Mouse (Mus musculus): ENCODE data around the gene Lmna.
A peak's percentile ranks its signal among the peaks of the same experiment; 100 is the strongest.

The Lmna gene

DNA sequence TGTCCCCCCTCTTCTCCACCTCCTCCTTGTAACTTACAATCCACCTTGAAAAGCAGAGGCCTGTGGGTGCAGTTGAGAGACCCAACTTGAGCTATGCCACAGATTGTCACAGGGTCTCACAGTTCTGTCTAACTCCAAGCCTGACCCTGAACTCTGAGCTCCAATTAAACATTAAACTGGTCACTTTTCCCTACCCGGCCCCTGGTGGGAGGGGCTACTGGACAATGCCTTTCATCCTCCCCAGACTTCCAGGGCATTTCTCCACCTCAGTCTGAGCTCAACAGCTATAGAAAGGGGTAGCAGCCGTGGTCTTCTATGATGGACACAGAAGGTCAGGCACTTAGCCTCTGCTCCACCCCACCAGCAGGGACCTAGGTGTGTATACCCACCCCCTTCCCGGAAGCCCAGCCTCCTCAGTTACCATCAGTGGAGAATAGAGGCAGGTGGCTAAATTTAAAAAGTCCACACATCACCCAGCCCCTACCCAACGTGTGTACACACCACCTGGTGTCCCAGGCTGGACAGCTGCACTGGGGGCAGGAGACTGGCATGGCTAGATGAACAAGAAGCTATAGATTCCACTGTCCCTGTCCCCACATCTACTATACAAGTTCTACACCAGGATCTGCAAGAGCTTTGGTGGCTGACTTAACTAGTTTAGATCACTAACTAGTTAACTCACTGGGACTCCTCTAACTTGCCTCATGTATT lies 8.9 kb downstream of the Lmna start:
- DNase-seq (ENCODE audit: low spot score): no peak

DNA sequence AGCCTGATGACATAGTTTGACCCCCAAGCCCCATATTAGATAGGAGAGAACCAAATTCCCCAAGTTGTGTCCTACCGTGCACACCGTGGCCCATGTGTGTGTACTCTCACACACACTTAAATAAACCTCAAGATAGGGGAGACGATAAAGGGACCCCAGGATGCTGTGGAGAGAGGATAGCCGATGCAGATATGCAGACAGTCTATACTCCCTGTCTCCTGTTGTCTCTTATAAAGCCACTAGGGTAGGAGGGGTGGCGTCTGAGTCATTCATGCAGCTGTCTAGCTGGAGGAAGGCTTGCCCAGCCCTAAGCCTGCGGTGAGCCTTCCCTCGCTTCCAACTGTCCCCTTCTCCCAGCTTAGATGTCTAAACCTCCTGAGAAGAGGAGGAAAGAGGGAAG lies 9.7 kb downstream of the Lmna start:
- no peak for DNase-seq (ENCODE audit: low spot score)

DNA sequence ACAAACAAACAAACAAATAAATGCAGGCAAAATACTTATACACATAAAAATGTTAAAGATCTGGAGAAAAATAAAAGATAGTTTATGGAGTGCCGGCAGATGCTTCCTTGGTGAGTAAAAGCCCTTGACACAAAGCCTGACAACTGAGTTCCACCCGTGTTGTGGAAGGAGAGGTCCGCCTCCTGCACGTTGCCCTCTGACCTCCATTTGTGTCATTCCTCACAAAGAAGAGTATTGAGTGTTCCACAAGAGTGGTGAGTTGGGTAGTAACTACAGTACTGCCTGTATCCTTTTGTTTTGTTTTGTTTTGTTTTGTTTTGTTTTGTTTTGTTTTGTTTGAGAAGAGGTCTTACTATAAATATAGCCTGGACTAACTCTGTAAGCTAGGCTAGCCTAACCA lies 10.2 kb downstream of the Lmna start:
- DNase-seq (ENCODE audit: low spot score): no peak

DNA sequence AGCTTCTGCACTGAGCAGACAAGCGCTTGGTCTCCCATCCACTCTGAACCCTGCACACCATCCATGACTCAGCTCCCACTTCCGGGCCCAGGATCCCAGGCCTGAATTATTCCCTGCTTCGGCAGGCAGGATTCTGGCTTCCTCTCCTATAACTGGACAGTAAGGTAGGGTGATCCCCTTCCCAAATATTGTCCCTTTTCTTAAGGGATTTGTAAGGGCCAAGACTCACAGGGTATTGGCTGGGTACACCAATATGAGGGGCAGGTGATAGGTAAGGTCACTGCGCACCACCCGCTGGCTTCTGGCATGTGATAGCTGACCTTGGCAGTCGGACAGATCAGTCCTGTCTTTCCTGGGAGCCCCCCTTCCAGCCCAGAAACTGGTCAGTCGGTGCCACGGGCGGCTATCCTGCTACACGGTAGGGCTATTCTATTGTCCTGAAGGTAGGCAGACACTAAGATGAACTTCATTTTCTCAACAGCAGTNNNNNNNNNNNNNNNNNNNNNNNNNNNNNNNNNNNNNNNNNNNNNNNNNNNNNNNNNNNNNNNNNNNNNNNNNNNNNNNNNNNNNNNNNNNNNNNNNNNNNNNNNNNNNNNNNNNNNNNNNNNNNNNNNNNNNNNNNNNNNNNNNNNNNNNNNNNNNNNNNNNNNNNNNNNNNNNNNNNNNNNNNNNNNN lies 13.9 kb downstream of the Lmna start:
- no peak for DNase-seq (ENCODE audit: low spot score)

DNA sequence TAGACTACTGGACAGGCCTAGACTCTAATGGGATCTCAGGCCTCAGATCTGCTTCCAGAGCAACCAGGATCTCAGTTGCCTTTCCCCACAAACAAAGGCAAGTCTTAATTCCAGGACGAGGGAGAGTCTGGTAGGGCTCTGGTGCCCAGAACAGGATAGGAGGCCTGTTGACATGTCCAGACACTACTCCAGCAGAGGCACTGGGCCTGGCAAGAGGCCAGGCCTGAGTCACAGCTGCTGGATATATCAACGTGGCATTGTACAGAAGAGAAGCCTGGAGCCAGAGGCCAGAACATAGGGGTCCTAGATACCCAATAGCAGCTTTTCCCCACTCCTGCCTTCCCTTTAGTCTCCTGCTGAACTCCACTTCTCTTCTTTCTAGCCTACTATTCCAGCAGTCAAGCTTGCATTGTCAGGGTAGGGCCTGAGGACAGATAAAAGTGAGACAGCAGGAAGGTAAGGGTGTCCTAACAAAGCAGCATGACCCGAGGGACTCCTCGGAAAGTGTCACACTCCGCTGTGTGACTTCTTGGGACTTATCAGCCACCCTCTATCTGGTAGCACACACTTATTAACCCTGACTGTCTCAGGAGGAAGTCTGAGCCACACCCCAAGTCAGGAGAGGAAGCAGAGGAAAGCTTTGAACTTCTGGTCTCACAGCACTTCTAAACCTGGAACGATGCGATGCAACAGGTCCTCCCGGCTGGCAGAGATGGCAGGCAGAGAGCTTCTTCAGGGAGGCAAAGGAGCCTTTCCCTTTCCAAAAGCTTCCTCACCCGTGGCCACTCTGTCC lies 14.7 kb downstream of the Lmna start:
- DNase-seq (ENCODE audit: low spot score): no peak

DNA sequence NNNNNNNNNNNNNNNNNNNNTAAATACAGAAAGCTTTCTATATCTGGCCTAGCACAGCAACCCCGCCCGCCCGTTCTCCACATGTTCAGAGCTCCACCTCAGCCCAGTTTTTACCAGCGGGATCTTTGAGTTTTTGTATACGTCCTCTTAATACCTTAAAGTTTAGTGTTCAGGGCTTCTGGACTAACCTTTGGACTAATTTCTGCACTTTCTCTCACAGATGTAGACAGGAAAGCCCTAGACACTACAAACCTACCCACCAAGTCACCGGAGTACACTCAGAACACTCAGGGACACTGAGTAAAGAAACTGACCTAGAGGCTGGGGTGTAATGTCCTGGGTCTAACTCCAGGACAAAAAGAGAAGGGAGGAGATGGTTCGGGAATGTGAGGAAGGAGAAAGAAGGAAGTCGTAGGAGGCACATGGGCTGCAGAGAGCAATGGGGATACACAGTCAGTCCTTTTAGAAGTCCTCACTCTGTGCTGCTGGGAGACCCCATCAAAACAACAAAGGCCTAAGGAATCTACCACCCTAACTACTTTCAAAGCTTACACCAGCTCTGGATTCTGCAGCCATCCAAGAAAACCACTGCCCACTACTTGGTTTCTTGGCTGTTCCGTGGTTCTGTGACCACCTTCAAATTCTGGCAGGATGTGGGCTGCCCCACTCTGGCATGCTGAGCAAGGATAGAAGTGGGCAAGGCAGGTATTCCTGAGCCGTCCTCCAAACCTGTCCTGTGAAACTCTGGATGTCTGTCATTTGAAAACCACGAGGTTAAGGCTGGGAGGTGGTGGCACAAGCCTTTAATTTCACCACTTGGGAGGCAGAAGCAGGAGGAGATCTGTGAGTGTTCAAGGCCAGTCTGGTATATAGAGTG lies 15.8 kb downstream of the Lmna start:
- DNase-seq (ENCODE audit: low spot score): no peak

DNA sequence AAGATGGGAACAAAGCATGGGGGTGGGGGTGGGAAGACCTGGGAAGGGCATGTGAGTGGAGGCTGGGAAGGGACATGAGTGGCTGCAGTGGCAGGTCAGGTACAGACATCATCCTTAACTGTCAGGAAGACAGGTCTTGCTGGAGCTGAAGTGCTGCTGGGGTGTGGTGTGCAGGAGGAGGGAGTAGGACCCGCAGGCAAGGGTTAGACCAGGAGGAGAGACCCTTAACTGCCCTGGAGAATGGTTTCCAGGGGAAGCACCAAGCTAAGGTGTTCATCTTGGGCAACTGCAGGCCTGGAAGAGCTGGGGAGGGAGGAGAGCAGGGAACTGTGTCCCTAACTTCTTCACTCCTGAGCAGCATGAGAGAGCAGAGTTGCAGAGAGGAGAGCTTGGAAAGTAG lies 22.4 kb downstream of the Lmna start:
- DNase-seq (ENCODE audit: low spot score): no peak

DNA sequence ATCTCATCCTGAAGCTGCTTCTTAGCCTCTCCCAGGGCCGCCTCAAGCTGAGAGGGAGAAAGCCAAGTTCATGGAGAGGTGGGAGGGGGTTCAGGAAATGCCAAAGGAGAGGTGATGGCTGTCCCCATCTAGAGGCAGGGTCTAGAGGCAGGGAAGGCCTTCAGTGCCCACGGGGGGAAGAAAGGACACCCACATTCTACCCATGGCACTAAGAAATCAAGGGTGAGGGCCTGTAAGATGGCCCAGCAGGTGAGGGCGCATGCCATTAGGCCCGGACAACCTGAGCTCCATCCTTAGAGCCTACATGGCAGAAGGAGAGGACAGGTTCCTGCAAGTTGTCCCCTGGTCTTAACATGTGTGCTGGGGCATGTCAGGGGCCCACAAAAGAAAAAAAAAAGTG lies 22.9 kb downstream of the Lmna start:
- no peak for DNase-seq (ENCODE audit: low spot score)

DNA sequence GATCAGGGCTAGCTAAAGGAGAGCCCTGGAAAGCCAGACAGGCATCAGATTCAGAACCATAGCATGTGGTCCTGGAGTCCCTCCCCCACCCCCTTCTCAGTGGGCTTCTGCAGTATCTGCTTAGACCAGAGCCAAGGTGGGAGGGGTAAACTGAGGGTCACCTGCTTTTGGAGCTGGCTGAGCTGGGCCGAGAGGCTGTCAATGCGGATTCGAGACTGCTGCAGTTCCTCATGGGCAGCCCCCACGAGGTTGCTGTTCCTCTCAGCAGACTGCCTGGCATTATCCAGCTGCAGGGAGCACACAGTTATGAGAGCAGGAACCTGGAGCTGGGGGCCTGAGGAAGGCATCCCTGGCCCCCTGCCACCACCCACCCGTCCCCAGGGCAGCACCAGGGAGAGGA lies 23.7 kb downstream of the Lmna start:
- DNase-seq (ENCODE audit: low spot score): no peak

DNA sequence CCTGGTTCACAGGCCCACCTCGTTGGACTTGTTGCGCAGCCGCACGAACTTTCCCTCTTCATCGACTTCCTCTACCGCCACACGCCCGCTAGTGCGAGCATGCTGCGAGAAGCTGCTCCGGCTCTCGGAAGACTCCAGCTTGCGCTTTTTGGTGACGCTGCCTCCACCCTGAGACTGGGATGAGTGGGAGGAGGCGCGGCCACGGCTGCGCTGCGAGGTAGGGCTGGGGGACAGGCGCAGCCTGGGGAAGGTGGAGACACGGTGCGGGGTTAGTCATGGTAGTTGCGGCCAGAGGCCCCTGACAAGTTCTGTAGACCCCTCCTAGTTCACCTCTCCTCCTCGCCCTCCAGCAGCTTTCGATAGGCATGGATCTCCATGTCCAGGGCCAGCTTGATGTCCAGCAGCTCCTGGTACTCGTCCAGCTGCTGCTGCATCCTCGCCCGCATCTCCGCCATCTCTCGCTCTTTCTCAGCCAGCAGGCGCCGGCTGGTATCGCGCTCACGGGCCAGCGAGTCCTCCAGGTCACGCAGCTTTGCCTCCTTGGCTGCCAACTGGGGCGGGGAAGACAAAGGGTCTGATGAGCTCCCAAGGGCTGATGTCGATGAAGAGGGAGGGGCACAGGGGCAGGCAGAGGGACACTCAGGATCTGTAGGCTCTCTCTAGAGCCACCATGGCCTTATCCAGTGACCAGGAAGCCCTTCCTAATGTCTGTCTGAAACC lies 25.0 kb downstream of the Lmna start:
- no peak for DNase-seq (ENCODE audit: low spot score)

DNA sequence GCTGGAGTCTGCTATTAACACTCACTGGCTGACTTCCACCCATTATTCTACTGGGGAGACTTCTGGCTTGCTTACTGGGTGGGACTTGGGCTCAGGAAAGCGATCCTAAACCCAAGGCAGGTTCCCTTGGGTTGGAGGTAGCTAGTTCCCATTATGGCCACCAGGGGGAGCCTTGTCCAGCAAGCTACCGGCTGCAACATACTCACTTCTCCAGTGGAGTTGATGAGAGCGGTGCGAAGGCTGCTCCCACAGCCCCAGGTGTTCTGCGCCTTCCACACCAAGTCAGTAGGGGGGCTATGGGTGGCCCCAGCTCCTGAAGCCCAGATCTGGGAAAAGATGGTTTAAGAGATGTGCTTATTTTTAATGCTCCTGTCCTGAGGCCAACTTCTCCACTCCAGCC lies 26.1 kb downstream of the Lmna start:
- peak; percentile 54 for DNase-seq (ENCODE audit: low spot score)

DNA sequence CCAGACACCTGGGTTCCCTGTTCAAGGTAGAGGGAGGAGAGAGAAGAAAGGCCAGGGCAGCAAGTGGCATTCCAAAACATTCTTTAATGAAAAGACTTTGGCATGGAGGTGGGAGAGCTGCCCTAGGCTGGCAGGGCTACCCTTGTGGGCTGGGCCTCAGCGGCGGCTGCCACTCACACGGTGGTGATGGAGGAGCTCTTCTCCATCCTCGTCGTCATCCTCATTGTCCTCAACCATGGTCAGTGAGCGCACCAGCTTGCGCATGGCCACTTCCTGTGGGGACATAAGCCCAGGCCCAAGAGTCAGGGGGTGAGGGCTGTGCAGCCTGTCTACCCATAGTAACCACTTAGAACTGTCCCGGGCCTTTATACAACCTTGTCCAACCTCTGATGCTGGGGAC lies 26.6 kb downstream of the Lmna start:
- DNase-seq (ENCODE audit: low spot score): no peak

DNA sequence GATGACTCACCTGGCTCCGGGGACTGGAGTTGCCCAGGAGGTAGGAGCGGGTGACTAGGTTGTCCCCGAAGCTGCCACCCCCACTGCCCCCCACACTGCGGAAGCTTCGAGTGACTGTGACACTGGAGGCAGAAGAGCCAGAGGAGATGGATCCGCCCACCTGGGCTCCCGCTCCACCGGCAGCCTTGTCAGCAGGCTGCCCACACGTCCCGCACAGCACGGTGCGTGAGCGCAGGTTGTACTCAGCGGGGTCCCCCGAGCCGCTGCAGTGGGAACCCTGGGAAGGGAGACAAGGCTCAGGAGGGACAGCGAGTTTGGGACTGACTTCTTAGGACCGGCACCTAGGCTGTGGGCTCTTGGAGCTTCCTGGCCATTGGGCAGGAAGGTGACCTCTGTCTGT lies 27.4 kb downstream of the Lmna start:
- DNase-seq (ENCODE audit: low spot score): no peak

DNA sequence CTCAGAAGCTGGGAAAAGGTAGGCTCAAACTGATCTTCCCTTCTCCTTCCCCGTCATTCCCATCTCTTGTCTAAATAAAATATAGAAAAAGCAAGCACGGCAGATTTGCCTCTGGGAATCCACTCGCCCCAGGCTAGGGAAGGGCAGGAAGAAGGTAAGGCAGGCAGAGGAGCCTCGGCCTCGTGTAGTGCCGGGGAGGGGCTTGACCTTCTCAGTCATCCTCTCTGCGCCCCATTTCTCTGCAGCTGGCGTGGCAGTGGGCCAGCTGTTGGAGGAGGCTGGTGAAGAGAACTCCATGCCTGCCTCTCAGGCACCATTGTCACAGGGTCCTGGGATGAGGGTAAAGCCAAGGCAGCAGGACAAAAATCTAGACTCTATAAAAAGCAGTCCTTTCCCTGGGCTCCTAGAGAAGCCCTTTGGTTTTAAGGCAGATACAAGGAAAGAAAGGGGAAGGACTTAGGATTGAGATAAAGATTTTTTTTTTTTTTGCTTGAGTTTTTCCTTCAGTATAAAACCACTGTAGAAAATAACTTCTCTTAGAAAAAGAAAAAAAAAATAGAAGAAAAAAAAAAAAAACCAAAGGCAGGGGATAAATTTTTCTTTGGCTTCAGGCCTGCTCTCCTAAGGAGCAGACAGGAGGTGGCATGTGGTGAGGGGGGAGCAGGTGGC lies 28.2 kb downstream of the Lmna start:
- DNase-seq (ENCODE audit: low spot score): no peak

DNA sequence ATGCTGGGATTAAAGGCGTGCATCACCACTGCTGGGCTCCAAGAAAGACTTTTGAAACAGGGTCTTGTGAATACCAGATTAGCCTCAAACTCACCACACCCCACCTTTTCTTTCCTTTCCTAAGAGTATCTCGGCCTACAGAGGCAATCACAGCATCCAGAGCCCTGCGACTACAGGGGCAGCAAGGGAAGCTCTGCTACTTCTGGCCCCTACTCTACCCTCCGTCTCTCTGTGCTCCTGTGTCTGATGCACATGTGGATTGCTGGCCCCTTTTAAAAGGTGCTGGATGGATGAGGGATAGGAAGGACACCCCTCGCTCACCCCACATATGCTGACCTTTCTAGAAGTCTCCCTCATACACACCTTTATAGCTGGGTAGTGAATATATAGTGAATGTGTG lies 29.1 kb downstream of the Lmna start:
- no peak for DNase-seq (ENCODE audit: low spot score)

DNA sequence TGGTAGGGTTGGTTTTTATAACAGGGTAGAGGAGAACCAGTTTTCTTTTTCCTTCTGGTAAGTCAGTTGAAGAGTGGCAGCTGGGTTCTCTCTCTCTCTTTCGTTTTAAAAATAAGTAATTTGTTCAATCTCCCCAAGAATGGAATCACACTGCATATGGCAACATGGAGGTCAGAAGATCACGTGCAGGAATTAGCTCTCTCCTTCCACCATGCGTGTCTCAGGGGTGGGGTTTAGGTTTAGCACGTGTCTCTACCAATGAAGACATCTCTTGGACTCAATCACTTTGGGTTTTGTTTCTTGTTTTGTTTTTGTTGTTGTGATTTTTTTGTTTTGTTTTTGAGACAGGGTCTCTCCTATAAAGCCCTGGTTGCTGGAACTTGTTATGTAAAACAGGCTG lies 29.9 kb downstream of the Lmna start:
- DNase-seq (ENCODE audit: low spot score): no peak

DNA sequence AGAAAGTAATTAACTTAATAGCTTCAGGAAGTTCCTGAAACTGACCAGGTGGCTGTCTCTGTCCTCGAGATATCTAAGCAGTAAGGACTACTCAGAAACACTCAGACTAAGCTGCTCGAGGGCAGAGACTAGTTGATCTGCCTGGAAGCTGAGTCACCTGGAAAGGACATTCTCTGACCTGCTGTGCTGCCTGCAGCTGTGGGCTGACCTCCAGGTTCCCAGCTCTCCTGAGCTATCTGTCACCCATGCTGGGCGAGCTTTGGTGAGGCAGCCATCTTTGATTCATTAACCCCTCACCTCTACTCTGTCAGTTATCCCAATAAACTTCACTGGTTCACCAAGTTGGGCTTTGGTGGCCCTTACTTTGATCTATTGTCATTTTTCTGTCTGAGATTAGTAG lies 30.6 kb downstream of the Lmna start:
- DNase-seq (ENCODE audit: low spot score): no peak

DNA sequence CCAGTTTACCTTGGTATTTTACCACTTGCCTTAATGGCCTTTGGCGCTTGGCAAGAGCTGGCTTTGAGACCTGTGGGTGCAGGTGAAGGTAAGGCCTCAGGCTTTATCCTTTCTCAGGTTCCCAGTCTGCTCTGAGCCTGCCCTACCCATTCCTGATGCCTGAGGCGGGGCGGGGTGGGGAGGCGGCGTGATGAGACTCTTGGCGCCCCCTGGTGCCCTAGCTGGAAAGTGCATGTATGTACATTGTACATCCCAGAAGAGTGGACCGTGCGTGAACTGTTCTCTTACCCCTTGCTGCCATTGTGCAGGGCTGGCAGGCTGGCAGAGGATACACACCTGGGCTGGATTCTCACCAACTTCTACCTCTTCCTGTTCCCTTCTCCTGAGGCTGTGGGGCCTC lies 32.0 kb downstream of the Lmna start:
- peak; percentile 64 for DNase-seq (ENCODE audit: low spot score)

DNA sequence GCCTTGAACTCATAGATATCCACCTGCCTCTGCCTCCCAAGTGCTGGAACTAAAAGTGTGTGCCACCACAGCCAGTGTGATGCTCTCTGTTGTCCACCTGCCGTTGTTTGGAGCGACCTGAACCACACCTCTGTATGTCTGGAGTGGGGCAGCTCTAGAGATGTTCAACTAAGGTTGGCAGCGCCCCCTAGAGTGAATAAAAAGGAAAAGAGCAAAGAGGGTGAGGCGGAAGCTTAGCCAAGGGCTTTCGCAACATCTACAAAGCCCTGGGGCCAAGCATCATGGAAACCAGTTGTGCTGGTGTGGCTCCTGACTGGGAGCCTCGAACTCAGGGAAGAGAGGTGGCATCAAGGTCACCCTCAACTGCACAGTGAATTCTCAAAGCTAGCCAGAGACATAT lies 33.4 kb downstream of the Lmna start:
- no peak for DNase-seq (ENCODE audit: low spot score)

DNA sequence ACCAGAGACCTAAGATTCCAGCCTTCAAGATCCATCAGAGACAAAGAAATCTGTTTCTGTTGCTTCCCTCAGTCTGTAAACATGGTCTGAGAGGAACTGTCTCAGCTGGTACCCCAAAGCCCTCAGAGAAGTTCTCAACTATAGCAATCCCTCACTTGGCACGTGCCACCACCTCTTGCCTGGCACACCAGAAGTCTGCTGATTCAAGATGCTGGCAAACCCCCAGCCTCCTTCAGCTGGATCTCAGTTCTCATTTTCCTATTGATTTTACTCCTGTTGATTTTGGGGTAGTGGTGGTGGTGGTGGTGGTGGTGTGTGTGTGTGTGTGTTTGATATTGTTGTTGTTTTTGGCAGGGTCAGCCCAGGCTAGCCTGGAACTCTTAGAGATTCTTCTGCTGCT lies 36.2 kb downstream of the Lmna start:
- DNase-seq (ENCODE audit: low spot score): no peak

DNA sequence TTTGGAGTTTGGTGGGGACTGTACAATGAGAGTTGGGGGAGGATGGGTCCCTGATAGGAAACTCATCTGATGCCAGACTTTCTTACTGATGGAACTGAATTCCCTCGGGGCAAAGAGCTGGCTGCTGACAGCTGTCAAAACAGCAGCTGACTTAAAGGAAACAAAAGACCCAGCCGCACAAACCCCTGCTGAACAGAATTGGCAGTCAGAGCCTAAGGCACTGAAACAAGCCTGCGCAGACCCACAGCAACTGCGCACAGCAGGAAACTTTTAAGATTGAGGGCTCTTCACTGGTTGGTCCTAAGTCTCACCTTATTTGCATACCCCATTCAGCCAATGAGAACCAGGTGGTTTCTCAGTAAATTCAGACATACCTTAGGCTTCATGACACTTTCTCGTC lies 36.7 kb downstream of the Lmna start:
- DNase-seq (ENCODE audit: low spot score): no peak

Data from layer of hippocampus, adult 9-10 months (tissue).